Mouse (Mus musculus): ENCODE measurements at regions not wholly inside any gene's neighbourhood (a gene's known extent, or its start where the extent isn't known, plus 50 kb on each side); places are given as distances from the start of the nearest gene placed in this dataset.

- H3K4me3 ChIP-seq (ENCODE audit: insufficient read depth in 1 of 2, low read depth in 1 of 2, low read length in 2 of 2, poor library complexity in 1 of 2, severe bottlenecking in 1 of 2) = no peak overlapping the region
- H3K9ac ChIP-seq (ENCODE audit: insufficient read depth, low read depth, low read length, poor library complexity, severe bottlenecking) = no peak overlapping the region
- no peaks in the 10 kb centered on the region for H3K9me3 ChIP-seq (ENCODE audit: control insufficient read depth, insufficient read depth, low read depth, low read length)
- no peak overlapping the region for H3K27ac ChIP-seq (ENCODE audit: insufficient read depth, low read depth, low read length, poor library complexity, severe bottlenecking)
- H3K4me1 ChIP-seq (ENCODE audit: control insufficient read depth in 2 of 2, insufficient read depth in 2 of 2, low read length in 2 of 2, poor library complexity in 1 of 2) = no peaks in the 10 kb centered on the region
- in situ Hi-C loops (cut with MboI; ENCODE audit: low sequenced_read_pairs in 2 of 2, unreplicated experiment in 2 of 2) = no loop called here
- no peak for TF ChIP-seq HCFC1 (IDR thresholded peaks at IDR 0.05; ENCODE audit: borderline replicate concordance, insufficient read depth, low read length)
- TF ChIP-seq MAFK (IDR thresholded peaks at IDR 0.05; ENCODE audit: insufficient read depth, low read depth, low read length) = no peak
- no peak for TF ChIP-seq ZC3H11A (IDR thresholded peaks at IDR 0.05; ENCODE audit: borderline replicate concordance, low read depth, low read length)
- no peak for TF ChIP-seq ZNF384 (IDR thresholded peaks at IDR 0.05; ENCODE audit: low read depth, low read length)
- TF ChIP-seq CHD2 (IDR thresholded peaks at IDR 0.05; ENCODE audit: low read depth, low read length) = no peak
- DNase-seq (ENCODE audit: low read depth, low spot score) = no peak
- no peaks in the 10 kb centered on the region for H3K36me3 ChIP-seq (ENCODE audit: control insufficient read depth, insufficient read depth, low read length, poor library complexity, severe bottlenecking)
These were observed 395.3 kb downstream of the Gpam start for GRCm38 (mm10) chr19:54731749-54732148.

- Histone ChIP-seq H3K9ac (ENCODE audit: insufficient read depth, low read depth, low read length, poor library complexity, severe bottlenecking) (no peak overlapping the region), H3K36me3 (ENCODE audit: control insufficient read depth, insufficient read depth, low read length, poor library complexity, severe bottlenecking) (no peaks in the 10 kb centered on the region), H3K27ac (ENCODE audit: insufficient read depth, low read depth, low read length, poor library complexity, severe bottlenecking) (no peak overlapping the region), H3K4me1 (ENCODE audit: control insufficient read depth in 2 of 2, insufficient read depth in 2 of 2, low read length in 2 of 2, poor library complexity in 1 of 2) (no peaks in the 10 kb centered on the region), H3K4me3 (ENCODE audit: insufficient read depth in 1 of 2, low read depth in 1 of 2, low read length in 2 of 2, poor library complexity in 1 of 2, severe bottlenecking in 1 of 2) (no peak overlapping the region), H3K9me3 (ENCODE audit: control insufficient read depth, insufficient read depth, low read depth, low read length) (no peaks in the 10 kb centered on the region)
- DNase-seq (ENCODE audit: low read depth, low spot score) = no peak
- in situ Hi-C loops (cut with MboI; ENCODE audit: low sequenced_read_pairs in 2 of 2, unreplicated experiment in 2 of 2) = no loop called here
- no peak for TF ChIP-seq MAFK (IDR thresholded peaks at IDR 0.05; ENCODE audit: insufficient read depth, low read depth, low read length)
These were observed 395.7 kb downstream of the Gpam start for GRCm38 (mm10) chr19:54731315-54731714.

- no peak for DNase-seq (ENCODE audit: low read depth, low spot score)
- no peak overlapping the region for H3K27ac ChIP-seq (ENCODE audit: insufficient read depth, low read depth, low read length, poor library complexity, severe bottlenecking)
- no peaks in the 10 kb centered on the region for H3K9me3 ChIP-seq (ENCODE audit: control insufficient read depth, insufficient read depth, low read depth, low read length)
- in situ Hi-C loops (cut with MboI; ENCODE audit: low sequenced_read_pairs in 2 of 2, unreplicated experiment in 2 of 2) = no loop called here
- H3K4me3 ChIP-seq (ENCODE audit: insufficient read depth in 1 of 2, low read depth in 1 of 2, low read length in 2 of 2, poor library complexity in 1 of 2, severe bottlenecking in 1 of 2) = no peak overlapping the region
- H3K36me3 ChIP-seq (ENCODE audit: control insufficient read depth, insufficient read depth, low read length, poor library complexity, severe bottlenecking) = no peaks in the 10 kb centered on the region
- TF ChIP-seq HCFC1 (IDR thresholded peaks at IDR 0.05; ENCODE audit: borderline replicate concordance, insufficient read depth, low read length) = no peak
- TF ChIP-seq ZC3H11A (IDR thresholded peaks at IDR 0.05; ENCODE audit: borderline replicate concordance, low read depth, low read length) = no peak
- no peak for TF ChIP-seq MAFK (IDR thresholded peaks at IDR 0.05; ENCODE audit: insufficient read depth, low read depth, low read length)
- no peak for TF ChIP-seq CHD2 (IDR thresholded peaks at IDR 0.05; ENCODE audit: low read depth, low read length)
- TF ChIP-seq ZNF384 (IDR thresholded peaks at IDR 0.05; ENCODE audit: low read depth, low read length) = no peak
- no peaks in the 10 kb centered on the region for H3K4me1 ChIP-seq (ENCODE audit: control insufficient read depth in 2 of 2, insufficient read depth in 2 of 2, low read length in 2 of 2, poor library complexity in 1 of 2)
- H3K9ac ChIP-seq (ENCODE audit: insufficient read depth, low read depth, low read length, poor library complexity, severe bottlenecking) = no peak overlapping the region
These were observed 396.2 kb downstream of the Gpam start for GRCm38 (mm10) chr19:54730801-54731200.

GRCm38 (mm10) chr19:54730296-54730695, 396.7 kb downstream of the Gpam start:
- Histone ChIP-seq H3K9me3 (ENCODE audit: control insufficient read depth, insufficient read depth, low read depth, low read length) (no peaks in the 10 kb centered on the region), H3K4me3 (ENCODE audit: insufficient read depth in 1 of 2, low read depth in 1 of 2, low read length in 2 of 2, poor library complexity in 1 of 2, severe bottlenecking in 1 of 2) (no peak overlapping the region), H3K36me3 (ENCODE audit: control insufficient read depth, insufficient read depth, low read length, poor library complexity, severe bottlenecking) (no peaks in the 10 kb centered on the region), H3K27ac (ENCODE audit: insufficient read depth, low read depth, low read length, poor library complexity, severe bottlenecking) (no peak overlapping the region), H3K4me1 (ENCODE audit: control insufficient read depth in 2 of 2, insufficient read depth in 2 of 2, low read length in 2 of 2, poor library complexity in 1 of 2) (no peaks in the 10 kb centered on the region), H3K9ac (ENCODE audit: insufficient read depth, low read depth, low read length, poor library complexity, severe bottlenecking) (no peak overlapping the region)
- in situ Hi-C loops (cut with MboI; ENCODE audit: low sequenced_read_pairs in 2 of 2, unreplicated experiment in 2 of 2) = no loop called here
- no peak for DNase-seq (ENCODE audit: low read depth, low spot score)
- TF ChIP-seq HCFC1 (IDR thresholded peaks at IDR 0.05; ENCODE audit: borderline replicate concordance, insufficient read depth, low read length) (no peak), CHD2 (IDR thresholded peaks at IDR 0.05; ENCODE audit: low read depth, low read length) (no peak), ZC3H11A (IDR thresholded peaks at IDR 0.05; ENCODE audit: borderline replicate concordance, low read depth, low read length) (no peak), MAFK (IDR thresholded peaks at IDR 0.05; ENCODE audit: insufficient read depth, low read depth, low read length) (no peak), ZNF384 (IDR thresholded peaks at IDR 0.05; ENCODE audit: low read depth, low read length) (no peak)

GRCm38 (mm10) chr19:54722091-54722490, 404.9 kb downstream of the Gpam start:
- Histone ChIP-seq H3K36me3 (ENCODE audit: control insufficient read depth, insufficient read depth, low read length, poor library complexity, severe bottlenecking) (no peaks in the 10 kb centered on the region), H3K9me3 (ENCODE audit: control insufficient read depth, insufficient read depth, low read depth, low read length) (no peaks in the 10 kb centered on the region), H3K9ac (ENCODE audit: insufficient read depth, low read depth, low read length, poor library complexity, severe bottlenecking) (no peak overlapping the region), H3K4me3 (ENCODE audit: insufficient read depth in 1 of 2, low read depth in 1 of 2, low read length in 2 of 2, poor library complexity in 1 of 2, severe bottlenecking in 1 of 2) (no peak overlapping the region), H3K4me1 (ENCODE audit: control insufficient read depth in 2 of 2, insufficient read depth in 2 of 2, low read length in 2 of 2, poor library complexity in 1 of 2) (no peaks in the 10 kb centered on the region), H3K27ac (ENCODE audit: insufficient read depth, low read depth, low read length, poor library complexity, severe bottlenecking) (no peak overlapping the region)
- in situ Hi-C loops (cut with MboI; ENCODE audit: low sequenced_read_pairs in 2 of 2, unreplicated experiment in 2 of 2) = no loop called here
- DNase-seq (ENCODE audit: low read depth, low spot score) = no peak
- no peak for TF ChIP-seq HCFC1 (IDR thresholded peaks at IDR 0.05; ENCODE audit: borderline replicate concordance, insufficient read depth, low read length)
- TF ChIP-seq MAFK (IDR thresholded peaks at IDR 0.05; ENCODE audit: insufficient read depth, low read depth, low read length) = no peak
- no peak for TF ChIP-seq ZNF384 (IDR thresholded peaks at IDR 0.05; ENCODE audit: low read depth, low read length)
- TF ChIP-seq ZC3H11A (IDR thresholded peaks at IDR 0.05; ENCODE audit: borderline replicate concordance, low read depth, low read length) = no peak
- no peak for TF ChIP-seq CHD2 (IDR thresholded peaks at IDR 0.05; ENCODE audit: low read depth, low read length)
